Mouse (Mus musculus): ENCODE results near the gene Rims4.

- TF ChIP-seq CTCF (IDR thresholded peaks at IDR 0.05; ENCODE audit: control insufficient read depth, insufficient read depth, low read length) (no peak), POLR2A (IDR thresholded peaks at IDR 0.05; ENCODE audit: borderline replicate concordance, control insufficient read depth, low read depth, low read length) (no peak)
Measured at GRCm38 (mm10) chr2:163876830-163877498, 41.5 kb downstream of the Rims4 start.
